Mouse (Mus musculus): ENCODE results near the gene Epha10. TPM values are rescaled to one million over a fixed set of nuclear protein-coding genes. Genes with fewer than 3 reads are reported as not detected.
A peak's percentile ranks its signal among the peaks of the same experiment; 100 is the strongest.

Epha10 gene
- polyA plus RNA-seq, 1 experiment = 7.2 TPM

DNA sequence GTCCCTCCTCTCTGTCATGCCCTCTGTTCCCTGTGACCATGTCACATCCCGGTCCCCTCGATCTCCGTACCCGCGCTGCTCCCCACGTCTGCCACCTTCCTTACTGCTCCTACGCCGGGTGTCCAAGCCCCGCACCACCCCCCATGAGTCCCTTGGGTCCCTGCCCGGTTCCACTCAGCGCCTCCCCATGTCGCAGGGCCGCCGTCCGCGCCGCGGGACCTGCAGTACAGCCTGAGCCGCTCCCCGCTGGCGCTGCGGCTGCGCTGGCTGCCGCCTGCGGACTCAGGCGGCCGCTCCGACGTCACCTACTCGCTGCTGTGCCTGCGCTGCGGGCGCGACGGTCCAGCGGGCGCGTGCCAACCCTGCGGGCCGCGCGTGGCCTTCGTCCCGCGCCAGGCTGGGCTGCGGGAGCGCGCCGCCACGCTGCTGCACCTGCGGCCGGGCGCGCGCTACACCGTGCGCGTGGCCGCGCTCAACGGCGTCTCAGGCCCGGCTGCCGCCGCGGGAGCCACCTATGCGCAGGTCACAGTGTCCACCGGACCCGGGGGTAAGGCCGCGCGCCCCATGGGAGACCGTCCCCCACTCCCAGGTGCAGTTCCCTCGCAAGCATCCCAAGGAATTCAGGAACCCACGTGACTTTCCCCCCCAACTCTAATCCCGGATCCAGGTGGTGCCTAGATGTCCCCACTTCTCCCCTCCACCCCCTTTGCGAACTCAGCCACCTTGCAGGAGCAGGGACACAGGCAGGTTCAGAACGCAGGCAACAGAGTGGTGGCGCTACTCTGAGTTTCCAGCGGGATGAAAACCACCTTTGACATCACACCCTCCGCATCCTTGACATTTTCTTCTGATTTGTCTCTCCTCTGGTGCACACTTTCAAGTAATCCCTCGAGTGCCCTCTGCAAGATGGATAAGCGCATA lies 14.1 kb downstream of the Epha10 start:
- Histone ChIP-seq H3K4me1 (ENCODE audit: control insufficient read depth, insufficient read depth, low read length) (peaks cover 10% of the 10 kb centered on the region), H3K4me3 (ENCODE audit: control insufficient read depth, low read depth, low read length) (peak overlapping the region; percentile 51), H3K27ac (ENCODE audit: control insufficient read depth, insufficient read depth, low read depth, low read length) (no peak overlapping the region), H3K36me3 (ENCODE audit: control insufficient read depth, insufficient read depth, low read length) (no peaks in the 10 kb centered on the region), H3K27me3 (ENCODE audit: control insufficient read depth, insufficient read depth, low read length) (no peaks in the 10 kb centered on the region)
- TF ChIP-seq POLR2A (IDR thresholded peaks at IDR 0.05; ENCODE audit: control insufficient read depth, low read depth, low read length) (no peak), CTCF (IDR thresholded peaks at IDR 0.05; ENCODE audit: control insufficient read depth, insufficient read depth, insufficient replicate concordance, low read depth, low read length) (no peak)

DNA sequence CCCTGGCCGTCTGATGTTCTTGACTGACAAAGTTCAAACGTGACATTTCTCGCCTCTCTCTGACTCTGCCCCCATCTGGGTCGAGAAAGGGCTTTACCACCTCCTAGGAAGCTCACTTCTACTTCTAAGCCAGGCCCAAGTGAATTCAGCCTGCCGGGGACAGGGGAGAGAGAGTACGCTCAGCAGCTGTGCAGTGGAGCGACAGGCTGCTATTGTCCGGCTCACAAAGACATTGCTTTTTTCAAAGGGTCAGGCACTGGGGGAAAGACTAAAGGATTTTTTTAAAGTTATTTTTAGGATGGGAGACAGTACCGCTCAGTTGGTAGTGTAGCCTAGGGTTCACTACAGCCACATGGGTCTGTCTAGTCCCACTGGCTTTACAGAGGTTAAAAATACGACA lies 17.7 kb downstream of the Epha10 start:
- no peaks in the 10 kb centered on the region for H3K27me3 ChIP-seq (ENCODE audit: control insufficient read depth, insufficient read depth, low read length)
- H3K4me1 ChIP-seq (ENCODE audit: control insufficient read depth, insufficient read depth, low read length) = peaks cover 11% of the 10 kb centered on the region
- TF ChIP-seq CTCF (IDR thresholded peaks at IDR 0.05; ENCODE audit: control insufficient read depth, insufficient read depth, insufficient replicate concordance, low read depth, low read length) (no peak), POLR2A (IDR thresholded peaks at IDR 0.05; ENCODE audit: control insufficient read depth, low read depth, low read length) (no peak)
- H3K4me3 ChIP-seq (ENCODE audit: control insufficient read depth, low read depth, low read length) = no peak overlapping the region
- no peaks in the 10 kb centered on the region for H3K36me3 ChIP-seq (ENCODE audit: control insufficient read depth, insufficient read depth, low read length)
- no peak overlapping the region for H3K27ac ChIP-seq (ENCODE audit: control insufficient read depth, insufficient read depth, low read depth, low read length)

DNA sequence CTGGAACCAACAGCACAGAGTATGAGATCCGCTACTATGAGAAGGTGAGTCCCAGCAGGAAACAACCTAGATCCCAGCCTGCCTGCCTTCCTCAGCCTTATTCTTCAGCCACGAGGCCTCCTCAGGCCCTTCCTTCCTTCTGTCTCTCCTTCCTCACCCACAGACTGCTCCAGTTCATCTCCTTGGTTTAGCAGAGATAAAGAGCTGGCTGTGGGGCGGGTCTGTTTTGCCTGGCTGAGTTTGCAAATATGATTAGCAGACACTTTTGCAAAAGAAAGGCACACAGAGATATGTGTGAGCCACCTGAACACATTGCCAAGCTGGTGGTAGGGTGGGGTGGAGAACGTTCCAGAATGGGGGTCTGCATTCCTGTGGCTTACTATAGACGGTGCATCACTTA lies 19.2 kb downstream of the Epha10 start:
- H3K4me1 ChIP-seq (ENCODE audit: control insufficient read depth, insufficient read depth, low read length) = peaks cover 10% of the 10 kb centered on the region
- H3K4me3 ChIP-seq (ENCODE audit: control insufficient read depth, low read depth, low read length) = no peak overlapping the region

DNA sequence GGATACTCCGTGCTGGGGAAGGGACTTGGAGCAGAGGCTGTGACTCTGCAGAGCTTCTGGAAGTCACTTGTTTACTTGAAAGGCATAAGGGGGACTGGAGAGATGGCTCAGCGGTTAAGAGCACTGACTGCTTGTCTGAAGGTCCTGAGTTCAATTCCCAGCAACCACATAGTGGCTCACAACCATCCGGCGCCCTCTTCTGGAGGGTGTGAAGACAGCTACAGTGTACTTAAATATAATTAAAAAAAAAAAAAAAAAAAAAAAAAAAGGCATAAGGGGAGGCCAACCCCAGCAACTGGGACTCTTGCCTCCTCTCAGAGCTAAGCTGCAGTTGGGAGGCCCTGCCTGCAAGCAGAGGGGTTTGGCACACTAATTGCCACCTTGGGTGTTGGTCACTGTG lies 24.7 kb downstream of the Epha10 start:
- peaks cover 11% of the 10 kb centered on the region for H3K4me1 ChIP-seq (ENCODE audit: control insufficient read depth, insufficient read depth, low read length)
- no peaks in the 10 kb centered on the region for H3K27me3 ChIP-seq (ENCODE audit: control insufficient read depth, insufficient read depth, low read length)
- H3K27ac ChIP-seq (ENCODE audit: control insufficient read depth, insufficient read depth, low read depth, low read length) = no peak overlapping the region
- H3K4me3 ChIP-seq (ENCODE audit: control insufficient read depth, low read depth, low read length) = no peak overlapping the region
- no peaks in the 10 kb centered on the region for H3K36me3 ChIP-seq (ENCODE audit: control insufficient read depth, insufficient read depth, low read length)
- TF ChIP-seq CTCF (IDR thresholded peaks at IDR 0.05; ENCODE audit: control insufficient read depth, insufficient read depth, insufficient replicate concordance, low read depth, low read length) (no peak), POLR2A (IDR thresholded peaks at IDR 0.05; ENCODE audit: control insufficient read depth, low read depth, low read length) (no peak)

More for the DNA sequence above, 19.2 kb downstream of the Epha10 start:
- H3K36me3 ChIP-seq (ENCODE audit: control insufficient read depth, insufficient read depth, low read length) = no peaks in the 10 kb centered on the region
- H3K27ac ChIP-seq (ENCODE audit: control insufficient read depth, insufficient read depth, low read depth, low read length) = no peak overlapping the region
- TF ChIP-seq CTCF (IDR thresholded peaks at IDR 0.05; ENCODE audit: control insufficient read depth, insufficient read depth, insufficient replicate concordance, low read depth, low read length) (no peak), POLR2A (IDR thresholded peaks at IDR 0.05; ENCODE audit: control insufficient read depth, low read depth, low read length) (no peak)
- no peaks in the 10 kb centered on the region for H3K27me3 ChIP-seq (ENCODE audit: control insufficient read depth, insufficient read depth, low read length)

DNA sequence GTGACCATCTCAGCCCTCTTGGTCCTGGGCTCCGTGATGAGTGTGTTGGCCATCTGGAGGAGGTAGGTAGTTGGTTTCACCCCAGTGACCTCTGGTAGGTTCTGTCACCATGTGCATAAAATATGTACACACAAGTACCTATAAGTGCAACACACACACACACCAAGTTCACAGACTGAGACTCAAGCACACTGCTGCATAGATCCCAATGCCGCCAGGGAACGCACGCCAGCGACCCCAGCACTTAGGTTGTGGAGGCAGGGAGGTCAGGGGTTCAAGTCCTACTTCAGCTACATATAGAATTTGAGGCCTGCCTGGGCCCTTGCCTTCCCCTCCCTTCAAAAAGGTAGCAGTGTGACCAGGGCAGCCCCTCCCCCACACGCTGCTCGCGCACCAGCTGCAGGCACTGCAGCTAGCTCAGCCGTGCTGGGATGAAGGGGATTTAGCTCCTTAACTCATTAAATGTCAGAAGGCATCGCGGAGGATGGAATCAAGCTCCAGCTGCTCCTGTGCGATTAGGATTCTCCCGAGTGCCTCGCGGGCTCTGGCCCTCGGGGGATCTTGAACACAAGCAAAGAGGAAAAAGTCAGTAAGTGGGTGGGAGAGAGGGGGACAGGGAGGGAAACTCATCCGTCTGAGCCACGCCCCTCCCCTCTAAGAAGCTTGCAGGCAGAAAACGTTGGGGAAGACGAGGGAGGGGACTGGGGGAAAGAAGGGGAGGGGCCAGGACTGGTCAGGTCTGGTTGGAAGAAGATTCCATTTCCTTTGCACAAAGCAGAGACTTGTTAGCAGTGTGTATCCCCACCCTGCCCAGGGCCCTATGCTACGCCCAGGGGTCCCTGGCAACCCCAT lies 25.5 kb downstream of the Epha10 start:
- no peaks in the 10 kb centered on the region for H3K27me3 ChIP-seq (ENCODE audit: control insufficient read depth, insufficient read depth, low read length)
- H3K27ac ChIP-seq (ENCODE audit: control insufficient read depth, insufficient read depth, low read depth, low read length) = no peak overlapping the region
- no peak overlapping the region for H3K4me3 ChIP-seq (ENCODE audit: control insufficient read depth, low read depth, low read length)
- no peaks in the 10 kb centered on the region for H3K36me3 ChIP-seq (ENCODE audit: control insufficient read depth, insufficient read depth, low read length)
- H3K4me1 ChIP-seq (ENCODE audit: control insufficient read depth, insufficient read depth, low read length) = peaks cover 11% of the 10 kb centered on the region
- TF ChIP-seq CTCF (IDR thresholded peaks at IDR 0.05; ENCODE audit: control insufficient read depth, insufficient read depth, insufficient replicate concordance, low read depth, low read length) (no peak), POLR2A (IDR thresholded peaks at IDR 0.05; ENCODE audit: control insufficient read depth, low read depth, low read length) (no peak)

DNA sequence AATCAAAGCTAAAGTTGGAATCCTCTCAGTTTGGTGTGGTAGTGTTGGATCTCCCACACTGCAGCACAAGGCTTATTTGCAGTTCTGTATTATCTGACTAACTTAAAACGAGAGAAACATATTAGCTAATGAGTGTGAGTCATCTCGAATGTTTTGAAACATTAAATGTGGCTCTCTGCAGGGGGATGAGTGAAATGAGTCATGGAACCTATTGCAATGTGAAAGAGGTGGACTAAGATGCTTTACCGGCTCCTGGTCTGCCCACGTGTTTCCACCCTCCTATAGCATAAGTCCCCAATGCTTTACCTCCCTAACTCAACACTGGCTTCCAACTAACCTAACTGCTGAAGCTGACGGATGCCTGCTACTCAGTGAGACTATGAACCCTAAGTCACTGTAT lies 47.4 kb downstream of the Epha10 start:
- Histone ChIP-seq H3K4me3 (ENCODE audit: control insufficient read depth, low read depth, low read length) (no peak overlapping the region), H3K27ac (ENCODE audit: control insufficient read depth, insufficient read depth, low read depth, low read length) (no peak overlapping the region), H3K27me3 (ENCODE audit: control insufficient read depth, insufficient read depth, low read length) (no peaks in the 10 kb centered on the region), H3K4me1 (ENCODE audit: control insufficient read depth, insufficient read depth, low read length) (no peaks in the 10 kb centered on the region), H3K36me3 (ENCODE audit: control insufficient read depth, insufficient read depth, low read length) (peaks cover 1% of the 10 kb centered on the region; the same call in 1 of the 2 replicates)
- TF ChIP-seq POLR2A (IDR thresholded peaks at IDR 0.05; ENCODE audit: control insufficient read depth, low read depth, low read length) (no peak), CTCF (IDR thresholded peaks at IDR 0.05; ENCODE audit: control insufficient read depth, insufficient read depth, insufficient replicate concordance, low read depth, low read length) (no peak)
